In genomic region chr11:77514832-77515636, GRCm38 (mm10) we compare ENCODE assay signal across 8 mouse cellular contexts. TPM values are rescaled to one million over a fixed set of nuclear protein-coding genes. Genes with fewer than 3 reads are reported as not detected.
A peak's percentile ranks its signal among the peaks of the same experiment; 100 is the strongest.
DNase-seq lines count a peak whose midpoint lies in the region; ATAC-seq and TF ChIP-seq lines count a peak whose summit lies in the region.

TSS of gene Abhd15 (plus strand) at chr11:77515121.

- peak within 1 kb of the TSS; percentile 94 for H3K27ac ChIP-seq in gastrocnemius, adult 2 months
- no peak within 1 kb of the TSS for H3K27ac ChIP-seq in hindbrain, embryonic 14.5 days
- H3K27ac ChIP-seq in limb, embryonic 14.5 days (replicated peaks; ENCODE audit: low read depth, low read length), result no peak within 1 kb of the TSS
- H3K27ac ChIP-seq in midbrain, embryonic 13.5 days, result no peak within 1 kb of the TSS

- TF ChIP-seq CTCF in gastrocnemius, adult 2 months (IDR thresholded peaks at IDR 0.05), result no peak

- under 1% methylated on average over 71 of the region's 72 CpGs for WGBS in hindbrain, embryonic 14.5 days
- WGBS in limb, embryonic 14.5 days, result under 1% methylated on average over 34 of the region's 72 CpGs
- under 1% methylated on average over 72 of the region's 72 CpGs for WGBS in midbrain, embryonic 13.5 days

- peak; percentile 75 for DNase-seq in layer of hippocampus, adult 11-12 months (ENCODE audit: low spot score)
- no peak for DNase-seq in layer of hippocampus, adult 9-10 months (ENCODE audit: low spot score)
- DNase-seq in cerebellum, adult 8-10 months, result peak; percentile 48
- DNase-seq in gastrocnemius, adult 2 months, result peak; percentile 90
- peak; percentile 57 for DNase-seq in hindbrain, embryonic 14.5 days (ENCODE audit: low spot score)
- peak; percentile 66 for DNase-seq in limb, embryonic 14.5 days (ENCODE audit: low spot score)
- peak; percentile 70 to 88 for DNase-seq in spleen, postnatal 4 days (ENCODE audit: low spot score in 2 of 2)

- H3K9ac ChIP-seq in hindbrain, embryonic 14.5 days, result peak within 1 kb of the TSS; percentile 57
- H3K9ac ChIP-seq in limb, embryonic 14.5 days (ENCODE audit: low read depth, low read length, severe bottlenecking), result peak within 1 kb of the TSS; percentile 49
- H3K9ac ChIP-seq in midbrain, embryonic 13.5 days (replicated peaks), result peak within 1 kb of the TSS; percentile 54

- ATAC-seq in hindbrain, embryonic 14.5 days (ENCODE audit: low FRiP score), result peak; percentile 38
- ATAC-seq in limb, embryonic 14.5 days (ENCODE audit: low FRiP score, low read depth), result peak; percentile 42
- peak; percentile 68 for ATAC-seq in midbrain, embryonic 13.5 days

- peak within 1 kb of the TSS; percentile 82 for H3K4me3 ChIP-seq in gastrocnemius, adult 2 months
- peak within 1 kb of the TSS; percentile 62 for H3K4me3 ChIP-seq in hindbrain, embryonic 14.5 days (replicated peaks; ENCODE audit: low read length)
- peak within 1 kb of the TSS; percentile 58 for H3K4me3 ChIP-seq in limb, embryonic 14.5 days (replicated peaks; ENCODE audit: low read length)
- H3K4me3 ChIP-seq in midbrain, embryonic 13.5 days (replicated peaks), result peak within 1 kb of the TSS; percentile 44

- intact Hi-C loops in gastrocnemius, adult 2 months (cut with DNase I), result loop anchor here (5.0 to 10.0 kb wide), 2 partner anchors 92 to 280 kb away; partner anchors contain the start of gene Taok1

- no peaks in the 10 kb centered on the region for H3K9me3 ChIP-seq in hindbrain, embryonic 14.5 days (ENCODE audit: control insufficient read depth, low read length)
- no peaks in the 10 kb centered on the region for H3K9me3 ChIP-seq in limb, embryonic 14.5 days (ENCODE audit: control insufficient read depth, low read length)
- no peaks in the 10 kb centered on the region for H3K9me3 ChIP-seq in midbrain, embryonic 13.5 days

- peak within 1 kb of the TSS; percentile 97 for H3K4me2 ChIP-seq in hindbrain, embryonic 14.5 days (replicated peaks)
- peak within 1 kb of the TSS; percentile 96 for H3K4me2 ChIP-seq in limb, embryonic 14.5 days (replicated peaks; ENCODE audit: low read depth, low read length, severe bottlenecking)
- peak within 1 kb of the TSS; percentile 70 for H3K4me2 ChIP-seq in midbrain, embryonic 13.5 days (replicated peaks)

- no peaks in the 10 kb centered on the region for H3K36me3 ChIP-seq in hindbrain, embryonic 14.5 days (replicated peaks; ENCODE audit: control insufficient read depth, insufficient read depth)
- peaks cover 8% of the 10 kb centered on the region; the same call in 1 of the 2 replicates for H3K36me3 ChIP-seq in limb, embryonic 14.5 days (ENCODE audit: control insufficient read depth, insufficient read depth, low read length)
- no peaks in the 10 kb centered on the region for H3K36me3 ChIP-seq in midbrain, embryonic 13.5 days

- TF ChIP-seq POLR2A in limb, embryonic 14.5 days (IDR thresholded peaks at IDR 0.05; ENCODE audit: borderline replicate concordance, extremely low read depth, insufficient read depth, insufficient read length), result no peak

- H3K27me3 ChIP-seq in hindbrain, embryonic 14.5 days (ENCODE audit: control insufficient read depth, insufficient read depth, low read length), result peaks cover 24% of the 10 kb centered on the region
- peaks cover 27% of the 10 kb centered on the region for H3K27me3 ChIP-seq in limb, embryonic 14.5 days (ENCODE audit: control insufficient read depth, insufficient read depth, low read length)
- peaks cover 25% of the 10 kb centered on the region for H3K27me3 ChIP-seq in midbrain, embryonic 13.5 days

- peaks cover 27% of the 10 kb centered on the region for H3K4me1 ChIP-seq in hindbrain, embryonic 14.5 days (replicated peaks; ENCODE audit: control insufficient read depth, insufficient read depth, low read length)
- peaks cover 31% of the 10 kb centered on the region for H3K4me1 ChIP-seq in limb, embryonic 14.5 days (ENCODE audit: control insufficient read depth, insufficient read depth, low read length)
- H3K4me1 ChIP-seq in midbrain, embryonic 13.5 days (replicated peaks), result peaks cover 57% of the 10 kb centered on the region

RNA-seq across cellular contexts. Expression of gene Abhd15, which starts in this region (rescaled TPM):
- under 1 TPM; 0.18 to 0.50 TPM for total RNA-seq in gastrocnemius, adult 2 months (2021)
- 1.7 and 2.7 TPM in 2 replicates for polyA plus RNA-seq in hindbrain, embryonic 14.5 days (2014; fragmentation: Nextera tagmentation; extraction: Ambion mirVana)
- 0.50 and 0.93 TPM in 2 replicates for polyA plus RNA-seq in limb, embryonic 14.5 days (2012; rRNA removed)
- 1.5 and 1.8 TPM in 2 replicates for polyA plus RNA-seq in limb, embryonic 14.5 days (2014; fragmentation: Nextera tagmentation; extraction: Ambion mirVana)
- 2.4 and 2.6 TPM in 2 replicates for polyA plus RNA-seq in midbrain, embryonic 13.5 days (2015; fragmentation: Nextera tagmentation; extraction: Ambion mirVana)

Comparison
In these comparisons a context has a peak if more than half of its experiments do, and no peak if none do; other contexts are left out.
1. Peak in DNase-seq, H3K4me3 ChIP-seq and H3K27ac ChIP-seq in gastrocnemius, adult 2 months; RNA of the gene not detected or under 1 TPM.